In the genomic region with DNA sequence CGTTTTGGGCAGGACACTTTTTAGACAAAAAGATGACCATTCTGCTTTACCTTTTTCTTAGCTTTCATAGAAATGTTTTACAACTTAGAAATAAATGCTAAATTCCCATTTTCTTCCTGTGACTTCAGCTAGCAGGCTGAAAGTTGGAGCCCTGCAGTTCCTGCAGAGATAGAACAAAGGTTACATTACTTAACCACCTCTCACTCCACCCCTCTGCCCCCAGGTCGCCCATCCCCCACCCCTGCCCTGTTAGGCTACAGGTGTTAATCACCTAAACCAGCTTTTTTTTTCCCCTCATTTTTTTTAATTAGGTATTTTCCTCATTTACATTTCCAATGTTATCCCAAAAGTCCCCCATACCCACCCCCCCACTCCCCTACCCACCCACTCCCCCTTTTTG, we compare ENCODE assay signal across 23 mouse cellular contexts.
A peak's percentile ranks its signal among the peaks of the same experiment; 100 is the strongest.
DNase-seq lines count a peak whose midpoint lies in the region; ATAC-seq and TF ChIP-seq lines count a peak whose summit lies in the region.
"Had no signal": no experiment of that assay in that cellular context is flagged by ENCODE, and none has a peak within 500 bp of the region (broad histone marks: within the 10 kb centered on the region; RNA-seq: fewer than 3 reads in every experiment).

No protein-coding gene starts in this region.

- peak; percentile 24 for DNase-seq in kidney, adult 11 months
- peak; percentile 76 for DNase-seq in liver, adult 2 months (ENCODE audit: extremely low read depth, low read depth, low spot score)
- peak; percentile 58 for DNase-seq in kidney, adult 9 months
- DNase-seq in kidney, postnatal 36 days = peak; percentile 53 to 85
- no peak for DNase-seq in layer of hippocampus, adult 8-10 months (ENCODE audit: low spot score in 2 of 2)
- no peak for DNase-seq in layer of hippocampus, adult 11-12 months (ENCODE audit: low spot score)
- DNase-seq: adrenal gland, postnatal 10 days; B cell, adult 2 months; cerebellum, adult 11 months; cerebellum, adult 9-10 months; cerebellum, postnatal 36 days; gastrocnemius, postnatal 10 days; heart, adult 18-20 months; heart, postnatal 14 days had no signal

- H3K9ac ChIP-seq in kidney, embryonic 15.5 days = no peak overlapping the region
- no peak overlapping the region for H3K9ac ChIP-seq in liver, adult 2 months (ENCODE audit: low read depth, low read length)
- no peak overlapping the region for H3K9ac ChIP-seq in liver, embryonic 12.5 days
- H3K9ac ChIP-seq: embryonic facial prominence, embryonic 13.5 days; forebrain, embryonic 12.5 days; heart, embryonic 15.5 days had no signal

- no peaks in the 10 kb centered on the region for H3K4me1 ChIP-seq in kidney, embryonic 15.5 days
- H3K4me1 ChIP-seq in liver, adult 2 months (ENCODE audit: control insufficient read depth, insufficient read depth, low read length) = no peaks in the 10 kb centered on the region
- no peaks in the 10 kb centered on the region for H3K4me1 ChIP-seq in liver, embryonic 12.5 days
- H3K4me1 ChIP-seq: embryonic facial prominence, embryonic 13.5 days; forebrain, embryonic 12.5 days; heart, embryonic 10.5 days; heart, embryonic 15.5 days had no signal

- H3K36me3 ChIP-seq in kidney, embryonic 15.5 days = no peaks in the 10 kb centered on the region
- H3K36me3 ChIP-seq in liver, adult 2 months (ENCODE audit: control insufficient read depth, insufficient read depth, low read length) = no peaks in the 10 kb centered on the region
- H3K36me3 ChIP-seq in liver, embryonic 12.5 days = no peaks in the 10 kb centered on the region
- H3K36me3 ChIP-seq: embryonic facial prominence, embryonic 13.5 days; forebrain, embryonic 12.5 days; G1E; heart, embryonic 10.5 days; heart, embryonic 15.5 days had no signal

- H3K4me2 ChIP-seq in kidney, embryonic 15.5 days = no peak overlapping the region
- no peak overlapping the region for H3K4me2 ChIP-seq in liver, embryonic 12.5 days
- H3K4me2 ChIP-seq: embryonic facial prominence, embryonic 13.5 days; forebrain, embryonic 12.5 days; heart, embryonic 15.5 days had no signal

- no peak for TF ChIP-seq POLR2A in liver, adult 2 months (IDR thresholded peaks at IDR 0.05; ENCODE audit: extremely low read depth, insufficient read depth, low read length)

- ATAC-seq in kidney, embryonic 15.5 days (replicated peaks; ENCODE audit: low FRiP score) = no peak
- ATAC-seq in liver, embryonic 12.5 days = no peak
- ATAC-seq: CD4-positive, CD25-positive, alpha-beta regulatory T cell, adult 4 months; forebrain, embryonic 16.5 days had no signal

- WGBS in kidney, embryonic 15.5 days = 64% methylated on average over 2 of the region's 2 CpGs
- WGBS in liver, adult 2 months = 51% methylated on average over 2 of the region's 2 CpGs
- 35% methylated on average over 2 of the region's 2 CpGs for WGBS in liver, embryonic 12.5 days (ENCODE audit: insufficient replicate concordance)

- H3K27me3 ChIP-seq in kidney, embryonic 15.5 days = no peaks in the 10 kb centered on the region
- no peaks in the 10 kb centered on the region for H3K27me3 ChIP-seq in liver, adult 2 months (ENCODE audit: control insufficient read depth, insufficient read depth, low read length)
- H3K27me3 ChIP-seq in liver, embryonic 12.5 days (replicated peaks) = no peaks in the 10 kb centered on the region
- H3K27me3 ChIP-seq: embryonic facial prominence, embryonic 13.5 days; forebrain, embryonic 12.5 days; heart, embryonic 15.5 days had no signal

- H3K4me3 ChIP-seq in kidney, embryonic 15.5 days (replicated peaks) = no peak overlapping the region
- H3K4me3 ChIP-seq in liver, adult 2 months (ENCODE audit: insufficient read depth, low read depth, low read length) = no peak overlapping the region
- no peak overlapping the region for H3K4me3 ChIP-seq in liver, embryonic 12.5 days
- H3K4me3 ChIP-seq: embryonic facial prominence, embryonic 13.5 days; forebrain, embryonic 12.5 days; heart, embryonic 10.5 days; heart, embryonic 15.5 days had no signal

- no peak overlapping the region for H3K27ac ChIP-seq in kidney, embryonic 15.5 days
- no peak overlapping the region for H3K27ac ChIP-seq in liver, adult 2 months (replicated peaks; ENCODE audit: insufficient read depth, low read depth, low read length)
- H3K27ac ChIP-seq in liver, embryonic 12.5 days = no peak overlapping the region
- H3K27ac ChIP-seq: embryonic facial prominence, embryonic 13.5 days; forebrain, embryonic 12.5 days; heart, embryonic 10.5 days; heart, embryonic 15.5 days had no signal

- no peak for TF ChIP-seq CTCF in liver, adult 2 months (IDR thresholded peaks at IDR 0.05; ENCODE audit: low read depth, low read length)

- H3K79me2 ChIP-seq in liver, adult 2 months (ENCODE audit: control insufficient read depth, insufficient read depth, low read length) = no peaks in the 10 kb centered on the region

- no peaks in the 10 kb centered on the region for H3K9me3 ChIP-seq in kidney, embryonic 15.5 days (replicated peaks)
- no peaks in the 10 kb centered on the region for H3K9me3 ChIP-seq in liver, embryonic 12.5 days (replicated peaks)
- H3K9me3 ChIP-seq: embryonic facial prominence, embryonic 13.5 days; forebrain, embryonic 12.5 days; G1E; heart, embryonic 10.5 days; heart, embryonic 15.5 days had no signal

Comparison
In these comparisons a context has a peak if more than half of its experiments do, and no peak if none do; other contexts are left out.
1. DNase-seq: peak in kidney, adult 11 months (single experiment), liver, adult 2 months (single experiment), kidney, adult 9 months (single experiment) and kidney, postnatal 36 days (2 of 2); none in layer of hippocampus, adult 8-10 months (0 of 2) and layer of hippocampus, adult 11-12 months (single experiment).